ENCODE assay signal across 8 mouse cellular contexts in the genomic region with DNA sequence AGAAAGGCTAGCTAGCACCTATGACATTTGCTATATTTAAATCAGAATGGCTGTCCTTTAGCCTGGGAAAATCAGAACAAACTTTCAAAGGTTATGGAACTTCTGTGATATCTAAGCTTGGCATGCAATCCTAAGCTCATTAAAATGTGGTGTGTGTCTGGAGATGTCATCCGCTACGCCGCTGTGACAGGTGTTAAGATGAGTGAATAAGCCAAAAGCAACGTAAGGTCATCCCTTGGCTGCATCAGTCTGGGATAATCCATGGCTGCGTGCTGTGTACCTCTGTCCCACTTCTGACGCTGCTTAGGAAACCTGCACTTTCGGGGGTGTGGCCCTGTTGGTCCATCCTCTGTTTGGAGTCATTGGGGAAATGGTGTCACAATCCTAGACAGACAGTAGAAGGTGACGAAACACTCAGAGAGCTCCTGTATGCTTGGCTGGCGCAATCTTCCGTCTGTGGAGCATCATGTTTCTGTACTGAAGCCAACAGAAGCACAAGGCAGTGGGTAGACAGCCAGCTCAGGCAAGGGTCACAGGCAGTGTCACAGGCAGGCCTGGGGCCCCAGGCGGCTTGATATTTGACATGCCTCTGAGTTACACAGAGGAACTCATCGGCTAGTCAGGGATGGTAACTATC. TPM values are rescaled to one million over a fixed set of nuclear protein-coding genes. Genes with fewer than 3 reads are reported as not detected.
DNase-seq lines count a peak whose midpoint lies in the region; ATAC-seq and TF ChIP-seq lines count a peak whose summit lies in the region.

No protein-coding gene starts in this region.

- intact Hi-C loops in heart, postnatal 25 days (cut with DNase I): loop anchor here (5.0 kb wide), 1 partner anchor 47 kb away; no protein-coding TSS in a partner anchor

- no peak for TF ChIP-seq CTCF in lung, adult 2 months (IDR thresholded peaks at IDR 0.05; ENCODE audit: insufficient read depth, low read length)

- WGBS in lung, adult 2 months: 57% methylated on average over 12 of the region's 12 CpGs

- H3K4me3 ChIP-seq in lung, adult 2 months (replicated peaks; ENCODE audit: extremely low read depth, low read depth, low read length): no peak overlapping the region

- no peak for TF ChIP-seq POLR2A in lung, adult 2 months (IDR thresholded peaks at IDR 0.05; ENCODE audit: borderline replicate concordance, extremely low read depth, low read depth, low read length)

- no peaks in the 10 kb centered on the region for H3K4me1 ChIP-seq in lung, adult 2 months (ENCODE audit: control insufficient read depth, insufficient read depth, low read length)

- ATAC-seq in common myeloid progenitor, adult 5-6 weeks (replicated peaks; ENCODE audit: low read depth, poor library complexity, severe bottlenecking): peak; percentile 90
- ATAC-seq in CD4-positive, CD25-positive, alpha-beta regulatory T cell, adult 4 months: no peak

- peak; percentile 76 for DNase-seq in MN1 (ENCODE audit: low spot score)
- peak; percentile 52 for DNase-seq in heart, postnatal 25 days (ENCODE audit: low spot score)
- peak; percentile 24 for DNase-seq in lung, adult 2 months
- no peak for DNase-seq in cerebellum, postnatal 25 days
- no peak for DNase-seq in layer of hippocampus, postnatal 25 days (ENCODE audit: extremely low spot score in 1 of 2, low spot score in 1 of 2)
- DNase-seq in left cerebral cortex, adult 8-10 months (ENCODE audit: low spot score in 2 of 2): no peak

RNA-seq across cellular contexts. Expression of a gene that starts 15.0 kb away (rescaled TPM):
- not detected in 2 replicates for total RNA-seq in common myeloid progenitor, adult 5-6 weeks (2017)
- 10 to 100 TPM; 24.4 to 25.2 TPM for total RNA-seq in heart, postnatal 25 days (2021)
- 2.0 and 2.3 TPM in 2 replicates for polyA plus RNA-seq in lung, adult 2 months (2012; rRNA removed)
- polyA plus RNA-seq in CD4-positive, CD25-positive, alpha-beta regulatory T cell, adult 4 months (2017; shearing (Covaris generic)): 1 to 10 TPM in 1 of 2 experiments, under 1 TPM in 1; 0.48 to 1.1 TPM
- 1 to 10 TPM; 1.3 to 2.0 TPM for total RNA-seq in layer of hippocampus, postnatal 25 days (2021)
- total RNA-seq in left cerebral cortex, adult 8-10 months (2022): 1 to 10 TPM; 5.2 to 7.0 (median 5.8) TPM

RNA-seq across cellular contexts. Expression of a gene that starts 39.8 kb away (rescaled TPM):
- total RNA-seq in common myeloid progenitor, adult 5-6 weeks (2017): 39.5 and 58.5 TPM in 2 replicates
- total RNA-seq in heart, postnatal 25 days (2021): 10 to 100 TPM in 1 of 2 experiments, 1 to 10 TPM in 1; 9.9 to 10.1 TPM
- polyA plus RNA-seq in lung, adult 2 months (2012; rRNA removed): 1.7 and 3.1 TPM in 2 replicates
- 10 to 100 TPM; 32.8 to 33.7 TPM for polyA plus RNA-seq in CD4-positive, CD25-positive, alpha-beta regulatory T cell, adult 4 months (2017; shearing (Covaris generic))
- 1 to 10 TPM; 6.9 to 9.2 TPM for total RNA-seq in layer of hippocampus, postnatal 25 days (2021)
- 10 to 100 TPM in 3 of 4 experiments, 1 to 10 TPM in 1; 6.5 to 14.4 (median 11.5) TPM for total RNA-seq in left cerebral cortex, adult 8-10 months (2022)

Comparison
In these comparisons a context has a peak if more than half of its experiments do, and no peak if none do; other contexts are left out.
1. DNase-seq: peak in MN1 (single experiment), heart, postnatal 25 days (single experiment) and lung, adult 2 months (single experiment); none in cerebellum, postnatal 25 days (0 of 2), layer of hippocampus, postnatal 25 days (0 of 2) and left cerebral cortex, adult 8-10 months (0 of 2).